Comparison of ENCODE assay signal across 9 mouse cellular contexts in the genomic region with DNA sequence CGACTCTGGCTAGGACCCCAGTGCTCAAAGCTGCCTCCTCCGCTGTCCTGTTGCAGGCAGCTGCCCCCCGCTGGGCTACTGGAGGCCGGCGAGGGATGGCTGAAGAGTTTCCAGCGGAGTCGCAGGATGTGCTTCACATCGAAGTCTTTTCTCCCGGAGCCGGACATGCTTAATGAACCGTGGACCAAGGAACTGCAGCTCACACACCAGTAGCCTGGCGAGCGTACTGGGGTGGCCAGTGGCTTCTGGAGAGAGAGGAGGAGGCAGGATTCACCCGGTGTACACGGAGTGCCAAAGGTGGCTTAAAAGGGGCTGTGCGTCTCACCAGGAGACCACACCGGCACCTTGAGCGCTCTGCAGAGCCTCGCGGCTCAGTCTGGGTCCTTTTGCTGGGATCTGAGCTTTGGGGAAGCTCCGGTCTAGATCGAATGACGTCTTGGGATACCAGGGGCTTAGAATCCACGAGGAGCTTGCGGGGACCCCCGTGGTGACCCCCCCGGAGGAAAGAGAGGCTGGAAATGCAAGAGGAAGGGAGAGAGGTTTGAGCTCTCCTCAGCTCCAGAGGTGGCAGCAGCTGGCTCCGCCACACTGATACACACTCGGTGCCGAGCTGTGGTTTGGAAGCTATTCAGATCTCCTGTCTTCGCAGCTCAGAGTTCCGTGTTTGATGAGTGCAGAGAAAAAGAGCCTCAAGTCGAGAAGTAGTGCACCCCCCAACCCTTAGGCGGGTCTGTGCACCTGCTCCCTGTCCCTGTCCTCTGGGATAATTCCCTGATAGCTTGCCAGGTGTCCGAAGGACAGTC. TPM values are rescaled to one million over a fixed set of nuclear protein-coding genes. Genes with fewer than 3 reads are reported as not detected.
DNase-seq lines count a peak whose midpoint lies in the region; ATAC-seq and TF ChIP-seq lines count a peak whose summit lies in the region.
"Had no signal": no experiment of that assay in that cellular context is flagged by ENCODE, and none has a peak within 500 bp of the region (broad histone marks: within the 10 kb centered on the region; RNA-seq: fewer than 3 reads in every experiment).

No protein-coding gene starts in this region.

- intact Hi-C loops in heart, adult 2 months (cut with DNase I): no loop called here
- intact Hi-C loops in left cerebral cortex, adult 2 months (cut with DNase I): no loop called here

- H3K9me3 ChIP-seq in heart, embryonic 11.5 days (replicated peaks; ENCODE audit: control insufficient read depth, low read length): no peaks in the 10 kb centered on the region
- H3K9me3 ChIP-seq in ES-E14 (ENCODE audit: control insufficient read depth, insufficient read depth, low read depth, low read length): no peaks in the 10 kb centered on the region
- no peaks in the 10 kb centered on the region for H3K9me3 ChIP-seq in forebrain, embryonic 10.5 days
- no peaks in the 10 kb centered on the region for H3K9me3 ChIP-seq in neural tube, embryonic 12.5 days

- WGBS in heart, embryonic 11.5 days (ENCODE audit: insufficient replicate concordance): 2% methylated on average over 35 of the region's 35 CpGs
- WGBS in heart, adult 2 months: 2% methylated on average over 35 of the region's 35 CpGs
- under 1% methylated on average over 35 of the region's 35 CpGs for WGBS in forebrain, embryonic 10.5 days
- WGBS in neural tube, embryonic 12.5 days: 1% methylated on average over 35 of the region's 35 CpGs

- no peak overlapping the region for H3K27ac ChIP-seq in heart, embryonic 11.5 days (ENCODE audit: low read depth, low read length)
- no peak overlapping the region for H3K27ac ChIP-seq in heart, adult 2 months
- no peak overlapping the region for H3K27ac ChIP-seq in ES-E14 (ENCODE audit: insufficient read depth, low read depth, low read length, poor library complexity, severe bottlenecking)
- peak overlapping the region; percentile 72 for H3K27ac ChIP-seq in forebrain, embryonic 10.5 days
- H3K27ac ChIP-seq in left cerebral cortex, adult 2 months: peak overlapping the region; percentile 62
- H3K27ac ChIP-seq in neural tube, embryonic 12.5 days: peak overlapping the region; percentile 12; the same call in 1 of the 2 replicates

- H3K36me3 ChIP-seq in heart, embryonic 11.5 days (ENCODE audit: control insufficient read depth, insufficient read depth, low read length): no peaks in the 10 kb centered on the region
- H3K36me3 ChIP-seq in heart, adult 2 months (ENCODE audit: control insufficient read depth, insufficient read depth, low read length): no peaks in the 10 kb centered on the region
- no peaks in the 10 kb centered on the region for H3K36me3 ChIP-seq in ES-E14 (ENCODE audit: control insufficient read depth, insufficient read depth, low read length, poor library complexity, severe bottlenecking)
- H3K36me3 ChIP-seq in forebrain, embryonic 10.5 days (replicated peaks): no peaks in the 10 kb centered on the region
- H3K36me3 ChIP-seq in neural tube, embryonic 12.5 days: no peaks in the 10 kb centered on the region

- peak; percentile 52; the same call in 1 of the 2 replicates for ATAC-seq in heart, embryonic 11.5 days (replicated peaks; ENCODE audit: insufficient number of reproducible peaks, low FRiP score, low TSS enrichment)
- ATAC-seq in neural tube, embryonic 12.5 days (ENCODE audit: low FRiP score, low read depth): peak; percentile 86

- peak overlapping the region; percentile 11; the same call in 1 of the 2 replicates for H3K9ac ChIP-seq in heart, embryonic 11.5 days (ENCODE audit: low read depth, low read length)
- H3K9ac ChIP-seq in heart, adult 2 months (ENCODE audit: low read depth, low read length): no peak overlapping the region
- 0 out of 2 replicates have a peak overlapping the region, but pooled peaks have one; percentile 19 for H3K9ac ChIP-seq in ES-E14 (ENCODE audit: insufficient read depth, low read depth, low read length, poor library complexity, severe bottlenecking)
- H3K9ac ChIP-seq in neural tube, embryonic 12.5 days: peak overlapping the region; percentile 56

- TF ChIP-seq POLR2A in heart, adult 2 months (IDR thresholded peaks at IDR 0.05; ENCODE audit: insufficient read depth, low read depth, low read length): no peak

- peak overlapping the region; percentile 51 for H3K4me3 ChIP-seq in heart, embryonic 11.5 days (ENCODE audit: low read depth, low read length)
- H3K4me3 ChIP-seq in heart, adult 2 months: no peak overlapping the region
- peak overlapping the region; percentile 55; a peak in 2 of 4 replicates for H3K4me3 ChIP-seq in ES-E14 (ENCODE audit: insufficient read depth in 1 of 2, low read depth in 1 of 2, low read length in 2 of 2, poor library complexity in 1 of 2, severe bottlenecking in 1 of 2)
- H3K4me3 ChIP-seq in forebrain, embryonic 10.5 days: peak overlapping the region; percentile 65
- peak overlapping the region; percentile 61 for H3K4me3 ChIP-seq in left cerebral cortex, adult 2 months
- peak overlapping the region; percentile 50 for H3K4me3 ChIP-seq in neural tube, embryonic 12.5 days

- in situ Hi-C loops in ES-E14 (cut with MboI; ENCODE audit: low sequenced_read_pairs in 2 of 2, unreplicated experiment in 2 of 2): no loop called here

- peaks cover 6% of the 10 kb centered on the region for H3K27me3 ChIP-seq in heart, embryonic 11.5 days (ENCODE audit: control insufficient read depth, insufficient read depth, low read length)
- no peaks in the 10 kb centered on the region for H3K27me3 ChIP-seq in heart, adult 2 months (ENCODE audit: control insufficient read depth, insufficient read depth, low read length)
- H3K27me3 ChIP-seq in forebrain, embryonic 10.5 days (ENCODE audit: poor library complexity, severe bottlenecking): peaks cover 31% of the 10 kb centered on the region
- H3K27me3 ChIP-seq in neural tube, embryonic 12.5 days (replicated peaks): no peaks in the 10 kb centered on the region; the same call in 1 of the 2 replicates
- H3K27me3 ChIP-seq: CH12.LX had no signal

- TF ChIP-seq CTCF in heart, adult 2 months (IDR thresholded peaks at IDR 0.05): no peak
- no peak for TF ChIP-seq CTCF in left cerebral cortex, adult 2 months (IDR thresholded peaks at IDR 0.05)

- no peaks in the 10 kb centered on the region for H3K79me2 ChIP-seq in heart, adult 2 months (replicated peaks; ENCODE audit: control insufficient read depth, insufficient read depth, low read length)

- TF ChIP-seq EP300 in heart, adult 2 months (IDR thresholded peaks at IDR 0.05; ENCODE audit: insufficient read depth, low read depth, low read length): no peak

- H3K4me1 ChIP-seq in heart, embryonic 11.5 days (ENCODE audit: control insufficient read depth, insufficient read depth, low read length): no peaks in the 10 kb centered on the region
- no peaks in the 10 kb centered on the region for H3K4me1 ChIP-seq in heart, adult 2 months (ENCODE audit: control insufficient read depth, insufficient read depth, low read length)
- peaks cover 0 to 3% of the 10 kb centered on the region in 2 experiments; a peak in 1 of 4 replicates for H3K4me1 ChIP-seq in ES-E14 (ENCODE audit: control insufficient read depth in 2 of 2, insufficient read depth in 2 of 2, low read length in 2 of 2, poor library complexity in 1 of 2)
- H3K4me1 ChIP-seq in forebrain, embryonic 10.5 days: peaks cover 17% of the 10 kb centered on the region
- 0 out of 2 replicates have a peak, but pooled peaks cover 3% of the 10 kb centered on the region for H3K4me1 ChIP-seq in neural tube, embryonic 12.5 days

- no peak for DNase-seq in heart, adult 2 months
- DNase-seq in ES-E14 (ENCODE audit: low read depth, low spot score) (no peak), adipocyte (ENCODE audit: low spot score) (no peak)
- peak; percentile 48 for DNase-seq in forebrain, embryonic 10.5 days (ENCODE audit: extremely low spot score, low spot score)
- DNase-seq in left cerebral cortex, adult 2 months (ENCODE audit: extremely low spot score in 1 of 2, low spot score in 2 of 2): peak; percentile 29
- no peak for DNase-seq in urinary bladder, adult 2 months (ENCODE audit: low spot score)

- H3K4me2 ChIP-seq in heart, embryonic 11.5 days: peak overlapping the region; percentile 85
- H3K4me2 ChIP-seq in neural tube, embryonic 12.5 days (replicated peaks): peak overlapping the region; percentile 94

TF ChIP-seq in ES-E14, 5 proteins besides CTCF, POLR2A, EP300 and RAD21:
- no peak for TF ChIP-seq MAFK (IDR thresholded peaks at IDR 0.05; ENCODE audit: insufficient read depth, low read depth, low read length)
- no peak for TF ChIP-seq ZNF384 (IDR thresholded peaks at IDR 0.05; ENCODE audit: low read depth, low read length)
- TF ChIP-seq ZC3H11A (IDR thresholded peaks at IDR 0.05; ENCODE audit: borderline replicate concordance, low read depth, low read length): no peak
- TF ChIP-seq CHD2 (IDR thresholded peaks at IDR 0.05; ENCODE audit: low read depth, low read length): no peak
- TF ChIP-seq HCFC1 (IDR thresholded peaks at IDR 0.05; ENCODE audit: borderline replicate concordance, insufficient read depth, low read length): no peak
TF ChIP-seq in ES-E14: peak in this region for 0.

RNA-seq across cellular contexts. Expression of a gene that starts 0.6 kb away (rescaled TPM):
- not detected in 2 replicates for polyA plus RNA-seq in heart, embryonic 11.5 days (2014; fragmentation: Nextera tagmentation; extraction: Ambion mirVana)
- total RNA-seq in heart, adult 2 months (2021): not detected
- not detected in 2 replicates for polyA plus RNA-seq in heart, adult 2 months (2012; rRNA removed)
- total RNA-seq in ES-E14 (2012; rRNA removed): not detected in 2 replicates
- 0.05 and 0.06 TPM in 2 replicates for polyA plus RNA-seq in forebrain, embryonic 10.5 days (2016; fragmentation: Nextera tagmentation; extraction: Ambion mirVana)
- 1 to 10 TPM; 1.4 to 2.2 TPM for total RNA-seq in left cerebral cortex, adult 2 months (2021)
- polyA plus RNA-seq in neural tube, embryonic 12.5 days (2016; fragmentation: Nextera tagmentation; extraction: Ambion mirVana): 2.0 and 4.0 TPM in 2 replicates
- 0.01 TPM in 2 replicates for polyA plus RNA-seq in urinary bladder, adult 2 months (2012; rRNA removed)
- total RNA-seq: CH12.LX had no signal

Comparison
In these comparisons a context has a peak if more than half of its experiments do, and no peak if none do; other contexts are left out.
1. H3K27ac ChIP-seq: peak in forebrain, embryonic 10.5 days (single experiment), left cerebral cortex, adult 2 months (single experiment) and neural tube, embryonic 12.5 days (single experiment); none in heart, embryonic 11.5 days (single experiment), heart, adult 2 months (single experiment) and ES-E14 (single experiment).
2. DNase-seq: peak in forebrain, embryonic 10.5 days (single experiment) and left cerebral cortex, adult 2 months (2 of 2); none in heart, adult 2 months (0 of 2), ES-E14 (single experiment), adipocyte (single experiment) and urinary bladder, adult 2 months (single experiment).